Mouse (Mus musculus) stomach, embryonic 16.5 days (tissue): ENCODE data around the gene Glt1d1. TPM values are rescaled to one million over a fixed set of nuclear protein-coding genes. Genes with fewer than 3 reads are reported as not detected.

ENCODE experiments used
- ATAC-seq: fragments of 200-750 bp; cut with Nextera tagmentation; 2 replicates; pipeline ENCODE4 v1.8.0; 2017; ENCODE audit warnings: moderate number of reproducible peaks, moderate TSS enrichment; ENCODE audit not compliant: insufficient read depth, low FRiP score
- H3K27ac ChIP-seq: fragments of 300-500 bp; sonication (generic); 2 replicates; pipeline ENCODE4 v1.5.1; 2014; ENCODE audit warnings: low read length
- H3K27me3 ChIP-seq: fragments of 300-500 bp; sonication (generic); 2 replicates; pipeline ENCODE4 v1.6.1; 2014; ENCODE audit warnings: low read length, control low read depth, mixed read lengths; ENCODE audit not compliant: control insufficient read depth, insufficient read depth
- H3K36me3 ChIP-seq: fragments of 300-500 bp; sonication (generic); 2 replicates; pipeline ENCODE4 v1.6.1; 2014; ENCODE audit warnings: low read length; ENCODE audit not compliant: control insufficient read depth, insufficient read depth
- H3K4me1 ChIP-seq: fragments of 300-500 bp; sonication (generic); 2 replicates; pipeline ENCODE4 v1.6.1; 2014; ENCODE audit warnings: low read length, control low read depth, mixed read lengths; ENCODE audit not compliant: control insufficient read depth, insufficient read depth
- H3K4me2 ChIP-seq: fragments of 300-500 bp; sonication (generic); 2 replicates; pipeline ENCODE4 v1.6.1; 2014; ENCODE audit warnings: low read depth, low read length, mixed read lengths
- H3K4me3 ChIP-seq: fragments of 300-500 bp; sonication (generic); replicated peaks from 2 replicates; pipeline ENCODE4 v1.5.1; 2014; ENCODE audit warnings: mild to moderate bottlenecking, low read length
- H3K9ac ChIP-seq: fragments of 300-500 bp; sonication (generic); 2 replicates; pipeline ENCODE4 v1.6.1; 2014; ENCODE audit warnings: low read length
- H3K9me3 ChIP-seq: fragments of 300-500 bp; sonication (generic); replicated peaks from 2 replicates; pipeline ENCODE4 v1.6.1; 2016; ENCODE audit warnings: low read length, control low read depth; ENCODE audit not compliant: control insufficient read depth
- WGBS: fragments of 180-500 bp; shearing (Covaris S2); extraction: QIAGEN DNeasy Blood & Tissue Kit; methylation state at CpG from one replicate; pipeline ENCODE4 v1.1.7; 2014; 5-methylcytosine and 5-hydroxymethylcytosine counted together
- polyA plus RNA-seq: library from polyadenylated mRNA; unstranded; fragments of >200 nt; fragmentation: Nextera tagmentation; extraction: Ambion mirVana; gene quantifications from 2 replicates; pipeline ENCODE4 v1.2.1, GENCODE M21; 2015

Gene Glt1d1
- 0.27 and 0.75 TPM in 2 replicates for polyA plus RNA-seq

- Histone ChIP-seq H3K9ac (peak within 1 kb of the TSS; percentile 70), H3K27me3 (peaks cover 15% of the 10 kb centered on the region), H3K36me3 (no peaks in the 10 kb centered on the region), H3K4me3 (peak within 1 kb of the TSS; percentile 52), H3K9me3 (no peaks in the 10 kb centered on the region; the same call in 1 of the 2 replicates), H3K4me2 (peak within 1 kb of the TSS; percentile 73), H3K4me1 (no peaks in the 10 kb centered on the region), H3K27ac (no peak within 1 kb of the TSS)
- under 1% methylated on average over 61 of the region's 62 CpGs for WGBS
- ATAC-seq, result peak; percentile 56; the same call in 1 of the 2 replicates
These were observed at the start of gene Glt1d1, which contains the start of gene Slc15a4 for GRCm38 (mm10) chr5:127632167-127633145. Gene Glt1d1 (plus strand): TSS chr5:127632262. Gene Slc15a4 (minus strand): TSS chr5:127632897.

DNA sequence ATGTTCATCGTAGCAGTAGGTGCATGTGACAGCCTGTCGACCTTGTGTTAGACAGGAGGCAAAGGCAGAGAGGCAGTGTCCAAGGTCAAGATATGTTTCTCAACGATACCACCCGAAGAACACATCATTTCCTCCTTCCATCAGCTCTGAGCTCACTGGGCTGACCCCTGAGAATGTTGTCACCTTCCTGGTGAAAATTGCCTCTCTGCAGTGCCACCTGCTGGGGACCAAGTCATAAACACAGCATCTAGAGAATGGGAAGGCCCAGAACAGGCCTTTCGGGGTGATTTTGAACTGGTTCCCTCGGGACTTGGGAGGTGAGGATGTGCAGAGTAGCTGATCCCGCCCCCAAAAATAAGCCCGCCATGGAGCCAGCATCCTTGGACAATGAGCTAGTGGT, 48.4 kb upstream of the Glt1d1 start:
- Histone ChIP-seq H3K9me3 (no peaks in the 10 kb centered on the region), H3K27ac (no peak overlapping the region), H3K36me3 (no peaks in the 10 kb centered on the region; the same call in 1 of the 2 replicates), H3K9ac (no peak overlapping the region), H3K4me3 (no peak overlapping the region), H3K4me1 (no peaks in the 10 kb centered on the region), H3K4me2 (no peak overlapping the region), H3K27me3 (no peaks in the 10 kb centered on the region)
- 84% methylated on average over 8 of the region's 8 CpGs for WGBS
- no peak for ATAC-seq

- Histone ChIP-seq H3K4me2 (no peak overlapping the region), H3K9ac (no peak overlapping the region), H3K9me3 (no peaks in the 10 kb centered on the region), H3K4me1 (no peaks in the 10 kb centered on the region), H3K36me3 (no peaks in the 10 kb centered on the region; the same call in 1 of the 2 replicates), H3K27me3 (no peaks in the 10 kb centered on the region), H3K27ac (no peak overlapping the region), H3K4me3 (no peak overlapping the region)
- no peak for ATAC-seq
- WGBS, result 72% methylated on average over 6 of the region's 6 CpGs
These were observed 44.2 kb upstream of the Glt1d1 start for GRCm38 (mm10) chr5:127587854-127588253.

GRCm38 (mm10) chr5:127592406-127592805, 39.7 kb upstream of the Glt1d1 start:
- H3K4me1 ChIP-seq, result no peaks in the 10 kb centered on the region
- no peaks in the 10 kb centered on the region for H3K9me3 ChIP-seq
- no peak overlapping the region for H3K4me2 ChIP-seq
- WGBS, result 67% methylated on average over 5 of the region's 5 CpGs
- no peaks in the 10 kb centered on the region for H3K27me3 ChIP-seq
- peaks cover 15% of the 10 kb centered on the region for H3K36me3 ChIP-seq
- ATAC-seq, result no peak
- H3K27ac ChIP-seq, result no peak overlapping the region
- H3K4me3 ChIP-seq, result no peak overlapping the region
- H3K9ac ChIP-seq, result no peak overlapping the region

- ATAC-seq, result no peak
- no peak overlapping the region for H3K4me2 ChIP-seq
- H3K9me3 ChIP-seq, result no peaks in the 10 kb centered on the region
- H3K27me3 ChIP-seq, result no peaks in the 10 kb centered on the region
- no peak overlapping the region for H3K4me3 ChIP-seq
- peaks cover 15% of the 10 kb centered on the region for H3K36me3 ChIP-seq
- WGBS, result 83% methylated on average over 6 of the region's 6 CpGs
- no peaks in the 10 kb centered on the region for H3K4me1 ChIP-seq
- H3K27ac ChIP-seq, result no peak overlapping the region
- H3K9ac ChIP-seq, result no peak overlapping the region
These were observed 39.2 kb upstream of the Glt1d1 start for GRCm38 (mm10) chr5:127592854-127593253.

GRCm38 (mm10) chr5:127595676-127596075, 36.4 kb upstream of the Glt1d1 start:
- Histone ChIP-seq H3K27ac (no peak overlapping the region), H3K36me3 (peaks cover 15% of the 10 kb centered on the region), H3K4me3 (no peak overlapping the region), H3K9ac (no peak overlapping the region), H3K27me3 (no peaks in the 10 kb centered on the region), H3K4me2 (no peak overlapping the region), H3K4me1 (no peaks in the 10 kb centered on the region), H3K9me3 (no peaks in the 10 kb centered on the region)
- no peak for ATAC-seq
- 93% methylated on average over 3 of the region's 3 CpGs for WGBS

DNA sequence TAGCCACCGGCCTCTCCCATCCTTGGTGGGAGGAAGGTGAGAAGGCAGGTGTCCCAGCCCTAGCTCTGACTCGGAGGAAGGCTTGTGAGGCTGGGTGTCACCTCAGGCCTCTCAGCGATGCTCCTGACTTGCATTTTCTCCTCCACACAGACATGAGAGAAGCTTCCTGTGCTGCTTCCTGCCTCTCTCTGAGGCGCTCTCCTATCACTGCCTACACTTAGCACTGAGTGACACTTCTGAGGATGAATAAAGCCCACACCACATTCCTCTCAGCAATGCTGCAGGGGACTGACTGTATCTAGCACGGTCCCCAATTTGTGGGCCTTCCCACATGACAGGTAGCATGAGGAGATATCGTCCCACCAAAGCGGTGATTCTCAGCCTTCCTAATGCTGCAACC, 35.2 kb upstream of the Glt1d1 start:
- H3K9me3 ChIP-seq, result no peaks in the 10 kb centered on the region
- no peak for ATAC-seq
- 95% methylated on average over 7 of the region's 7 CpGs for WGBS

GRCm38 (mm10) chr5:127602996-127603395, 29.1 kb upstream of the Glt1d1 start:
- H3K4me3 ChIP-seq, result no peak overlapping the region
- H3K9me3 ChIP-seq, result no peaks in the 10 kb centered on the region
- H3K27me3 ChIP-seq, result no peaks in the 10 kb centered on the region
- WGBS, result 91% methylated on average over 5 of the region's 5 CpGs
- no peak for ATAC-seq
- no peaks in the 10 kb centered on the region for H3K4me1 ChIP-seq
- no peak overlapping the region for H3K4me2 ChIP-seq
- H3K27ac ChIP-seq, result no peak overlapping the region
- H3K36me3 ChIP-seq, result peaks cover 23% of the 10 kb centered on the region
- H3K9ac ChIP-seq, result no peak overlapping the region

More for the DNA sequence above, 35.2 kb upstream of the Glt1d1 start:
- H3K27me3 ChIP-seq, result no peaks in the 10 kb centered on the region
- no peak overlapping the region for H3K27ac ChIP-seq
- H3K36me3 ChIP-seq, result peaks cover 19% of the 10 kb centered on the region
- no peak overlapping the region for H3K4me2 ChIP-seq
- H3K4me3 ChIP-seq, result no peak overlapping the region
- no peak overlapping the region for H3K9ac ChIP-seq
- H3K4me1 ChIP-seq, result no peaks in the 10 kb centered on the region

DNA sequence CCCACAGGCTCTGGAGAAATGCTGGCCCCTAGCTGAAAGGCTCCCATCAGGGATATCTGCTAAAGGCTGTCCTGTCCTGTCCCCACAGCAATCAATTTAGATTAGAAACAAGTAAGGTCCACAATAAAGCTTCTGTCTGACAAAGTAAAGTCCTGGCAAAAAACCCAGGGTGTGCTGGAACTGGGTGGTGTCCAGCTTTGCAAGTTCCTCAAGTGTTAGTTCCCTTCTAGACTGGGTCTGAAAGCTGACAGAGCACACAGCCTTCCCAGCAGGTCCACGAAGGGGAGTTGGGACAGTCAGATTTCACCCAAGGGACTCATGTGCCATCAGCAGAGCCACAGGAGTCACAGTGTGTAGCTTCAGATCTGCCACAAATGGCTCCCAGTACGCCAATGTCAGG, 24.6 kb upstream of the Glt1d1 start:
- ATAC-seq, result no peak
- H3K4me3 ChIP-seq, result no peak overlapping the region
- 89% methylated on average over 2 of the region's 2 CpGs for WGBS

More for the DNA sequence above, 24.6 kb upstream of the Glt1d1 start:
- no peak overlapping the region for H3K27ac ChIP-seq
- H3K9ac ChIP-seq, result no peak overlapping the region
- no peak overlapping the region for H3K4me2 ChIP-seq
- no peaks in the 10 kb centered on the region for H3K27me3 ChIP-seq
- no peaks in the 10 kb centered on the region for H3K9me3 ChIP-seq
- peaks cover 9% of the 10 kb centered on the region for H3K4me1 ChIP-seq
- peaks cover 16% of the 10 kb centered on the region for H3K36me3 ChIP-seq
